Mouse (Mus musculus) c-Kit-positive CD71-negative TER-119-negative erythroid progenitor cells, embryonic 14.5 days (primary cell): ENCODE results near the gene Ubb.
"Not testable (repeated sequence)": the region's sequence is repeated elsewhere in the genome, so short reads cannot be mapped to it uniquely, and the experiment has no call there.

ENCODE experiments used
- DNase-seq: peaks from one replicate; pipeline ENCODE4 v3.0.0-alpha.2; 2013; ENCODE audit warnings: low read depth

Ubb gene

DNA sequence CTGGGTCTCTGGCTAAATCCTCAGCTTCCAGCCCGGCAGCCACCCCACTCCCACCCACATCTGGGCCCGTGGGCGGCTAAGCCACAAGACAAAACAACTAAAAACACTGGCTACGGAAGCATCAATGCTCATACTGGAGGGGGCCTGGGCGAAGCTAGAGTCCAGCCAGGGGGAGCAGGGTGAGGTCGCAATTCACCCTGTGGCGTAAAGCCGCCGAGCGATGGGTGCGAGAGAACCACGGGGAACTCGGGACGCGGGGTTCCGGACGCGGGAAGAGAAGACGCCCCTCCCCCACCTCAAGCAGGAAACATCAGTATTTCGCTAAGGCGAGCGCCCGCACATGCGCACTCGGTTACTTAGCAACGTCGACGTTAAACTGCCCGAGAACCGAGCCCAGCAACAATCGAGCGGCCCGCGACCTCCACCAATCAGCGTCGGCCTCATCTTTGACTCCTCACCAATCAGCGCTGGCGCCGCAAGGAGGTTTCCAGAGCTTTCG, at the start of gene Ubb:
Ubb (plus strand) TSS at position 445 of the 499 bp plus-strand sequence.
- peak; percentile 99 for DNase-seq

DNA sequence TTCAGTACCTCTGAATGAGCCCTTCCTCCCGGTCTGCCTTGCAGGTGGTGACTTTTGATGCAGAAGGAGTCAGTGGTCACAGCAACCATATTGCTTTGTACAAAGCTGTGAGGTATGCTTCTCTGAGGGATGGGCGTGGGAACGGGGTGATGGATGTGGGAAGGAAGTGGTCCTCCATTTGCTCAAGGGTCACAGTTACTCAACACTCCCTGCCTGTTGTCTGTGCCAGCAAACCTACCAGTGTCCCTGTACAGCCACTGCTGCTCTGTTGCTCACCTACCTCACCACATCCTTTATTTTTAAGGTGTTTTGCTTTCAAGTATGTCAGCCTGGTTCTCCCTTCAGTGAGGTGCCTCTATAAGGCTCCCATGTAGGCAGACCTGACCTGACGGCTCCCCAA, 43.3 kb upstream of the Ubb start:
- DNase-seq, result no peak

DNA sequence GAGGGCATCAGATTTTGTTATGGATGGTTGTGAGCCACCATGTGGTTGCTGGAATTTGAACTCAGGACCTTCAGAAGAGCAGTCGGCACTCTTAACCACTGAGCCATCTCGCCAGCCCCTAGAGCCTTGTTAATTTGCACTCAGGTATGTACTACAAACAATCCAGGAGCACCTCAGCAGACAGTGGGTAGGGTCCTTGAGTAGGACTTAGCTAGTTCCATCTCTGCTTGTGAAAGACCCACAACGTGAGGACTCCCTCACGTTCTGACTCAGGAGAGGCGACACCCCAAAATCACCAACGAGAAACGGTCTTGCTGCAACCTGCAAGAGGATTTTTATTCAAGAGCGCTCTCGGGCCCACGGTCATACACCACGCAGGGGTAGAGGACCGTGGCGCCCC, 42.6 kb upstream of the Ubb start:
- not testable (repeated sequence) for DNase-seq

DNA sequence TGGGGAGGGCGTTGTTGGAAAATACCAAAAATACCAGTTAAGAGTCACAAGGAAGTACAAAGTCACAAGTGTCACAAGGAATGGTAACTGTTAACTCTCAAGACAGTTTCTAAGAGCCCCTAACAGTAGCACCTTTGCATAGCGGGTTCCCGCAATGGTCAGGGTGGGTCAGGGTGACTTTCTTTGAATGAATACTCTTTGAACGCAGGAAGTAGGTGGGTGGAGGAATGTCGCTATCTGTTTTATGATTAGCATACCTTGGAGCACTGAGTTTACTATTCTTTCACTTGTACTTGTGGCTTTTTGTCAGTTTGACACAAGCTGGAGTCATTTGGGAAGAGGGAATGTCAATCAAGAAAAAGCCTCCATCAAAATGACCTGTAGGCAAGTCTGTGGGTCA, 42.2 kb upstream of the Ubb start:
- not testable (repeated sequence) for DNase-seq

DNA sequence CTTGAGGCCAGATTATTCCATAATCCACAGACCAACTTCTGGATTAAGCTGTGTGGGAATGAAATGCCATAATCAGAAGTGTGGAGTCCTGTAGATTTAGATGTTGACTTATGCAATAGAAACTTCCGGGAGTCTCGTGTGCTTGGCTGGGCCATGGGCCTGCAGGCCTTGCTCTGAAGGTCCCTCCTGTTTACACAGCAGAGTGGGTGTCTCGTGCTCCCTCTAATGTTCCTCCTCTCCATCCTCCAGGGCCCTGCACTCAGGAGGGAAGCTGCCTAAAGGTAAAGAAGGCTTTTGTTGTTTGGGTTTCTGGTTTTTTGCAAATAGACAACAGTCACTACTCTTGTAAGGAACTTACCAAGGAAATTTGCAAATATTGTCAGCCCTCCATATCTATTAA, 41.4 kb upstream of the Ubb start:
- DNase-seq, result no peak

DNA sequence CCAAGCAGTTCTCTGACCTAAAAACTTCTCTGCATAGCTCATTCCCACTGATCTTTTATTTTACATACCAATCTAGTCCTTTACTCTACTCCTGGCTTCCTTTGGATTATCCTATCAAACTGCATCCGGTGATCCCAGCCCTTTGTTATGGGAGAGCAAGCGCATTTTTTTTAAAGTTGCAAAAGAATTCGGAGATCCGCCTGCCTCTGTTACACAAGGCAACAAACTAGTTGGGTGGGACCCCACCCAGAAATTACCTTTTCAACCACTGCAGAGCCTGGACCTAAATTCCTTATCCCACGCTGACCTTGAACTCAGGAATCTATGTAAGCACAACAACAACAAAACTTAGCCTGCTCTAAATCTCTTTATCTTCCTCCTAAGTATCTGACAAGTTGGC, 40.0 kb upstream of the Ubb start:
- no peak for DNase-seq

DNA sequence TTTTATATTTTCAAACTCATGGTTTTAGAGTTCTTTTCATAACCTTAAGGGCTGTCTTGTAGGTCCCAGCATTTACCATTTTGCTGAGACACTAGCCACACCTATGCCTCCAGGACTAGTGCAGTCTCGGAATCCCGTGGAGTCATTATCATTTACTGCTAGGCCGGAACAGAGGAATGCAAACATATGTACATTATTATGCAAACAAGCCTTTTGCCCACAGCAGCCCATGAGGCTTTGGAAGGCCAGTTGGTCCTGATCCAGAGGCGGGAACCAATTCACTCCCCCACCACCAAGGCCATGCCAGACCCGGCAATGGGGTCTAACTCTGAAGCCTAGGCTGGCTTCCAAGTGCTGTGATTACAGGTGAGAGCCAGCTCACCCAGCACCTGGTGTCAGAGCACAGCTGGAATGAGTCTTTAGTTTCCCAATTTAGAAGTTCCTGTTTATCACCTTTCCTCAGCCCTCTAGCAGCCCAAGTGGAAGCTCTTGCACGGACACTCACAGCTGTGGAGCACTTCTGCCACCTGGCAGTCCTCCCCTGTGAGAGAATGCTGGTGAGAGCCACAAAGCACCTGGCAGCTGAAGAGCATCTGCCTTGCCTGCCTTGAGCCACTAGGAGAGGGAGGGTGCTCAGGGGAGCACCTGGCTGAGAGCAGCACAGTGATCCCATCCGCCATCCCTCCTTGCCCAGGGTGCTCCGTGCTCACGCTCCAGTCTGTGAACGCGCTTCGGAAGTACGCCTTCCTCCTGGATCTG, 39.3 kb upstream of the Ubb start:
- DNase-seq, result no peak

DNA sequence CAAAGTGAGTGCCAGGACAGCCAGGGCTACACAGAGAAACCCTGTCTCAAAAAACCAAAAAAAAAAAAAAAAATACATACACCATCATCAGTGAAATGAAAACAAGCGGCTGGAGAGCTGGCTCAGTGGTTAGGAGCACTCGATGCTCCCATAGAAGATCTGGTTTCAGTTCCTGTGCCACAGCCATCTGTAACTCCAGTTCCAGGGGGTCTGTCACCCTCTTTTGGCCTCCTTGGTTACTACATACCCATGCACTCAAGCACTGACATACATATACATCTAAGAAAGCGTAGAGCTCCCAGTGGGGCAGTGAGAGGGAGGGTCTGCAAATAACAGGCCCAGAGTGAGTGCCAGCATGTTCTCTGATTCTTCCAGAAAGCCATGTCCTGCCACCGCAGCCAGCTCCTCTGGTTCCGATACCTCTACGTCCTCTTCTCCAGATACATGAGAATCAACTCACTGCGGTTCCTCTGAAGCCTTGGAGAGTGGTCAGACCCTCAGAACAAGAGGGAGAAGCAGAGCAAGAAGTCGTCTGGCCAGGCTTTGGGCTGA, 38.4 kb upstream of the Ubb start:
- no peak for DNase-seq

DNA sequence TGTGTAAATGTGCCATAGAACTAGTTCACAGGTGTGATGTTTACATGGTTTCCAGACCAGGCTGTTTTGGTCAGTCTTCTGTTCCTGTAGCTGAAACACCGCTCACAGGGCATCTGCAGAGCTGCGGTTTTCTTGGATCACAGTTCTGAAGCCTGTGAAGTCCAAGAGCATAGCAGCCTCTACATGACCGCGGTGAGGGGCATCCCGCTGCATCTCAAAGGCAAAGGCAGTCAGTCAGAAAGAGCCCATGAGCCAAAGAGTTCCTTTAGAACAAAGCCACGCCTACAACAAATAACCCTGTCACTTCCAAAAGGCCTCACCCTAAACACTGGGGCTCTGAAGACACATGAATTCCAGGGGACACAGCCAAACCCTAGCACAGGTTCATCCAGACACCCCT, 37.7 kb upstream of the Ubb start:
- DNase-seq, result no peak

DNA sequence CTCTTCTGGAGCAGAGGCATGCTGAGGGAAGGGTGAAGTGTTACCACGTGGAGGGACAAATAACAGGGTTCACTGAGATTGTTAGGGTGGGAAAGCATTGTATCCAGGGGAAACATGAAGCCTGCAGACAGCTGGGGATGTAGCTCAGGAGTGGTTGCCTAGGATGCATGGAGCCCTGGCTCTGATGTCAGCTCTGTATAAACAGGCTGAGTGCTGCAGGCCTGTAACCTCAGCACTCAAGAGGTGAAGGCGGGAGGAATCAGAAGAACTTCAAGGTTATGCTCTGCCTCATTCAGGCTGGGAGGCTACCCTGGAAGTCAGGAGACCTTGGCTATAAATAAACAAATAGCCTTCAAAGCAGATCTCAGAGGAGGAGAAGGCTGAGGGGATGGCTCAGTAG, 32.0 kb upstream of the Ubb start:
- no peak for DNase-seq

DNA sequence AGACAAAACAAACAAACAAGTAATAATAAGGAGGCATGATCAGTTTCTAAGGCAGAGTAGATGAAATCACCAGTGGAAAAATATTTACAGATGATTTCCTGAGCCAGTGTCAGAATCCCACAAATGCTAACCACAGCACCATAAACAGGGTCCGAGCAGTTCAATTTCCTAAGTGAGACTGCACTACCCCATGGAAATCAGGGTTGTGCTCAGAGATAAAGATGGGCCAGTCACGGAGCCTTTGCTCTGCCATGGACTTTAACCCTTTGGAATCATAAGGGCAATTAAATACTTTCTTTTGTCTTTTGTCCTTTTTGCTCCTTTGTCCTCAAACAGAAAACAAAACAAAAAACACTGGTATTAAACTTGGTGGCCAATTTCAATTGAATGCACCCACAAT, 28.7 kb upstream of the Ubb start:
- DNase-seq, result no peak

DNA sequence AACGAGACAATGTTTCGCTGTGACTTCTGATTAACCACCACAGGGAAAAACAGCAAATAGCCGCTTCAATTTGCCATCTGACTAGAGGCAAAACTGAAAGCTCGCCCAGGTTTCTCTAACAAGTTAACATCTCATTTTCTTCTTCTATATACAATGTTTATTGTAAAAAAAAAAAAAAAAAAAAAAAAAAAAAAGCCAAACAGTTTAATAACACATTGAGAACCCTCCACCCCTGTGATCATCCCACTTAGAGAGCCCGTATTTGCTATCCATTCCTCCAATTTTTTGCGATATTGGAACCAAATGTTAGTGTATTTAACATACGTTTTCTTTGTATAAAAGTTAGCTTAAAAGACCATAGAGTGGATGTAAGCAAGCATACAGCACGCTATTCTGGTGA, 13.9 kb upstream of the Ubb start:
- DNase-seq, result no peak

DNA sequence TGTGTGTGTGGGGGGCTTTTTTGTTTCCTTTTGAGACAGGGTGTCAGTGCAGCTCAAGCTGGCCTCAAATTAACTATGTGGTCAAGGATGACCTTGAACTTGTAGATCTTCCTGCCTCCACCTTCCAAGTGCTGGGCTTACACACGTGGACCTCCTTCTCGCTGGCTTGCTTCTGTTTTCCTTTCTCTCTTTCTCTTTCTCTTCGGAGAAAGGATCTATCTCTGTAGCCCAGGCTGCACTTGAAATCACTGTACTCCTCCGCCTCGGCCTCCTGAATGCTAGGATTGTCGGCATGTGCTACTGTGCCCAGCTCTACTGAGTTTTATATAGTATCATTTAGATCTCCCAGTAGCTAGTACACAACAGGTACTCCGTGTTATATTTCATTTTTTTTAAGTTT, 13.4 kb upstream of the Ubb start:
- no peak for DNase-seq

DNA sequence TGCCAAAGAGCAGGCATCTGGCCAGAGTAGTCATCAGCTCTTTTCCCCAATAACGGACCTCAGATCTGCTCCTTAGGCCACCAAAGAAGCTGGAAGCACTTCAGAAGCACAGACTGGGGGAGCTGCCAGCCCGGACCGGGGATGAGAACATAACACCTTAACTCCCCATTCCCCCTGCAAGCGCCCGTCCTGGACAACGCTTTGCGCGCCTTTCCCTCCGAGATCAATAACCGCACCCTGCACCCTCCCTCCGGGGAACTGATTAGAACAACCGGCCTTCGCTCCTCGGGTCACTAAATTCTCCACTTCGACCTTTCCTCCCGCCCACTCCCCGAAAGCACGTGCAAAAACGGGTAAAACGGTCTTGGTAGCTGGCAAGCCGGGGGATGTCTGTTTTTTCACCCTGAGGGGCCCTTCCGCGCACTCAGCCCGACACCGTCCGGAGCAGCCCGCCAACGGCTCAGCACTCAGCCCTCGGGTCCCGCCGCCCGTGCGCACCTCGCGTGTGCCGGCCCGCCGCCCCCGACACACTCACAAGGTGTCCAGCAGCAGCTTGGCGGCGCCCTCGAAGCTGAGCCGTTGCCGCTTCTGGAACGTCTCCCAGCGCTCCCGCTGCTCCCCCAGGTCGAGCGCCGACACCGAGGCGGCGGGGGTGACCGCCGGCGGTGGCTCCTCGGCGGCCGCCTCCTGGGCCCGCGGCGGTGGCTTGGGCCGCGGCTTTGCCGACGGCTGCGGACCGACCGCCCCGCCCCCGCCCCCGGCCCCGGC, 12.5 kb upstream of the Ubb start:
- DNase-seq, result no peak

DNA sequence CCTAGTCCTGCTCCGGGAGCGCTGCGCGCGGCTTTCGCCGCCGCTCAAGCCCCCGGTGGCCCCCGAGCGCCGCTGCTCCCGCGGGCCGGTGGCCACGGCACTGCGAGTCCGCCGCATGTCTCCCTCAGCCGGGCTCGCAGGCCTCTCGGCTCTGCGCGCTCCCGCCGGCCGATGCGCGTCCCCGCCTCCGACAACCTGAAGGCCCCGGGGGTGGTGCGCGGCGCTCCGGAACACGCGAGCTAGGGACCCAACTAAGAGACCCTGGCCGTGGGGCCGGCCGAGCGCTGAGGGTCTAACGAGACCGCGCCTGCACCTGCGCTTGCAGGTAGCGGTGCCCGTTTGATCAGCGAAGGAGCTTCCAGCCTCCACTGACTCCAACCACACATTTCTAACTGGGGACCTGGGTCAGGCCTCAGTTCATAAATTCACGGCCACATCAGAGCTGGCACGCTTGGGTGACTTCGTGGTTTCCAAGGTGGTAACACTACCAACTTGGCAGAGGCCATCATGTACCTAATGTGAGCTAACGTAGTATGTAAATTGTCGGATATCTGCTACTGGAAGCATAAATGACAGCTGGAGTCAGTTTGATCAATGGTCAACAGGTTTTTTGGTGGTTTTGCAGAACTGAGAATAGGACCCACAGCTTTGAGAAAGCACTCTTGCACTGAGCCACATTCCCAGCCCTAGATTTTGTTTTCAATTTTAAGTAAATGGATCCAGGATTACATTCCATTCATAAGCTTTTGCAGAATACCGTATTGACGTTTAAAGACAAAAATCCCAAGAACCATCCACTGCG, 11.7 kb upstream of the Ubb start, which contains the start of gene Cenpv:
Cenpv (minus strand) TSS at position 173 of the 802 bp plus-strand sequence.
- no peak for DNase-seq

DNA sequence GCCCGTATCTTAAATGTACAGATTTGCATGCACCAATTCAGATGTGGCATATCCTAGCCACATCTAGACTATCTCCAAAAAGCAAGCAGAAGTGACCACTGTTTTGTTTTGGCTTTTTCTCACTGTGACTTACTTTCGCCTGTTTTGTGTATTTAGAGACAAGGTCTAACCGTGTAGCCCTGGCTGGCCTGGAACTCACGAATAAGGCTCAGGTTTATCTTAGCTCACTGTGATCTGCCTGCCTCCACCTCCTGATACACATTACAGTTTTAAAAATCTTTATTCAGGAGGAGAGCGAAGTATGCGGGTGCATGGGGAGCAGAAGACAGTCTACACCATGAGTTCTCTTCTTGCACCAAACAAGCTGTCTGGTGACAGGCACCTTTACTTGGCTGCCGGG, 10.8 kb upstream of the Ubb start:
- DNase-seq, result no peak

DNA sequence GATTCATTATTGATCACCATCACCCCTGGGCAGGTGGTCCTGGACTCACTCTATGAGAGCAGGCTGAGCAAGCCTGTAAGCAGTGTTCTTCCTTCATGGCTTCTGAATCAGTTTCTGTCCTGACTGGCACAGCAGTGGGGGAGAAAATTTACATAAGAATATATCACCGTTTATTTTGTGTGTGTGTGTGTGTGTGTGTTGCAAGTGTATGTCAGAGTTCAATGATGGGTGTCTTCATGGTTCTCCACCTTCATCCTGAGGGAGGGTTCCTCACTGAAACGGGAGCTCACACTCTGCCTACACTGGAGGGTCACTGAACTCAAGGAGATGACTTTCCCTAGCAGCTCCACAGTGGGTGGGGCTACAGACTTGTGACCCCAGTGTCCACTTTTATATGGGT, 10.0 kb upstream of the Ubb start:
- DNase-seq, result no peak

DNA sequence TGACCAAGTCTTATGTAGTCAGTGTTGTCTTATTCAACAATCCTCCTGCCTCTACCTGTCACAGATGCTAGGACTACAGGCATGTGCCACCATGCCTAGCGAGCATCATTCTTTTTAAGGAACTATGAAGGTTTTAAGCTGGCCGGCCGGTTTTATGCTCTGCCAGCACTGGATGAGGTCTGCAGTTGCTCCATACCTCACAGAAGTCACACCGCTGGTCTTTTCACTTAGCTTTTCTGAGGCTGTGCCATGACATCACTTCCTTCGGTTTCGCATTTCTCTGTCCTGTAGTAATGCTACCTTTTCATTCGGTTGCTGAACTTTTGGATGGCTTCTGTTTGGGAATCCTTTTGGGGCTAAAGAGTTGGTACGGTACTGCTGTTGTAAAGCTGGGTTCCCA, 9.4 kb upstream of the Ubb start:
- no peak for DNase-seq

DNA sequence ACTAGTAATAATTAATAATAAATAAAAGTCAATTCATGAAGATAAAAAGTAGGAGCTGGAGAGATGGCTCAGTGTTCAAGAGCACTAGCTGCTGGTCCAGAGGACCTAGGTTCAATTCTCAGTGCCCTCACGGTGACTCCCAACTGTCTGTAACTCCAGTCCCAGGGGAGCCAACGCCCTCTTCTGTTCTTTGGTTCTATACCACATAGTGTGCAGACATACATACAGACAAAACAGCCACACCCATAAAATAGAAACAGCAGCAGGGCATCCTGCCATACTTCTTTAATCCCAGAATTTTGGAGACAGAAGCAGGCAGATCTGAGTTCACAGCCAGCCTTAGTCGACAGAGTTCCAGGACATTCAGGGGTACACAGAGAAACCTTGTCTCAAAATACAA, 7.0 kb upstream of the Ubb start:
- DNase-seq, result no peak

DNA sequence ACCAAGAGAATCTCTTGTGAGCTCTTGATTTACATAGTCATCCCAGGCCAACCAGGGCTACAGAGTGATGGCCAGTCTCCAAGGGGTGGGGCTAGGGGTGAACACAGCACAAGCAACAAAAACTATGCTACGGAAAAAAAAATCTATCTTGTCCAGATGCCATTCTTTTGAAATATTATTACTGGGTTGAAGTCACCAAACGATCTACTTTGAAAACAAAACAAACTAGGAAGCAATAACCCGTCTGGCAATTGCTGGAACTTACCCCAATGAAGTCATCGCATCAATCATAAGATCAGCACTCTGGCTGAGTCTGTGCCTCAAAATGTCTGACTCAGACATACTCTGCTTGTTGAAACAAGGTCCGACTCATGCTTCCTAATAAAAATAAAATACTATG, 1.2 kb upstream of the Ubb start:
- no peak for DNase-seq

DNA sequence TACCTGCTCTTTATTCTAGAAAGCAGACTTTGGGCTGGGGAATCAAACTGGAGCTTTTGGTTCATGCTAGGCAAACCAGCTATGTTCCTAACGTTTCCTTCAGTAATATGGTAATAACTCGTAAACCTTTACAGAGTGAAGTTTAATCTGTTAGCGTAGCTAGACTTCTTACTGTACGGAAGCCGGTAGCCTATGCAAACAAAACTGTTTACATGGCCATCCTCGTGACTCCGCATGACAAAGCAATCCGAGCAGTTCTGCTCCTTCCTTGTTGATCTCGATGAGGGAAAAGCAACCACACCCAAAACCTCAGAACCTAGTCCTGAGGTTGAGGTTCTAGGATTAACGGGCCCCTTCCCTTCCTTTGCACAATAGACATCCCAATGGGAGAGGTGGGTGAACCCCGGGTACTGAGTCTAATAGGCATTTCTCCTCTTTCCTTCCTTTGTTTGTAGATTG, 715 bp upstream of the Ubb start:
- DNase-seq, result no peak
